Mouse (Mus musculus) forebrain, embryonic 16.5 days (tissue): ENCODE results near the gene Tmem144. TPM values are rescaled to one million over a fixed set of nuclear protein-coding genes. Genes with fewer than 3 reads are reported as not detected.
A peak's percentile ranks its signal among the peaks of the same experiment; 100 is the strongest.

Experiments used
- ATAC-seq: fragments of 200-750 bp; cut with Nextera tagmentation; 2 replicates; pipeline ENCODE4 v1.8.0; 2017; ENCODE audit warnings: mild to moderate bottlenecking, moderate library complexity
- H3K27ac ChIP-seq: fragments of 300-500 bp; sonication (generic); 2 replicates; pipeline ENCODE4 v1.5.1; 2014; ENCODE audit warnings: low read length, control low read depth
- H3K27me3 ChIP-seq: fragments of 300-500 bp; sonication (generic); replicated peaks from 2 replicates; pipeline ENCODE4 v1.6.1; 2014; ENCODE audit warnings: low read length; ENCODE audit not compliant: control insufficient read depth, insufficient read depth
- H3K36me3 ChIP-seq: fragments of 300-500 bp; sonication (generic); 2 replicates; pipeline ENCODE4 v1.6.1; 2014; ENCODE audit not compliant: control insufficient read depth, insufficient read depth
- H3K4me1 ChIP-seq: fragments of 300-500 bp; sonication (generic); replicated peaks from 2 replicates; pipeline ENCODE4 v1.6.1; 2014; ENCODE audit warnings: low read length; ENCODE audit not compliant: control insufficient read depth, insufficient read depth
- H3K4me2 ChIP-seq: fragments of 300-500 bp; sonication (generic); 2 replicates; pipeline ENCODE4 v1.6.1; 2014; ENCODE audit warnings: mild to moderate bottlenecking, low read length, control low read depth
- H3K4me3 ChIP-seq: fragments of 300-500 bp; sonication (generic); replicated peaks from 2 replicates; pipeline ENCODE4 v1.5.1; 2014; ENCODE audit warnings: mild to moderate bottlenecking, low read length, control low read depth
- H3K9ac ChIP-seq: fragments of 300-500 bp; sonication (generic); replicated peaks from 2 replicates; pipeline ENCODE4 v1.6.1; 2014; ENCODE audit warnings: low read depth, low read length, control low read depth
- H3K9me3 ChIP-seq: fragments of 300-500 bp; sonication (generic); 2 replicates; pipeline ENCODE4 v1.6.1; 2016; ENCODE audit warnings: low read length; ENCODE audit not compliant: control insufficient read depth
- WGBS: fragments of 180-500 bp; shearing (Covaris S2); extraction: QIAGEN DNeasy Blood & Tissue Kit; methylation state at CpG from one replicate; pipeline ENCODE4 v1.1.7; 2014; 5-methylcytosine and 5-hydroxymethylcytosine counted together
- polyA plus RNA-seq: library from polyadenylated mRNA; unstranded; fragments of >200 nt; fragmentation: Nextera tagmentation; extraction: Ambion mirVana; gene quantifications from 2 replicates; pipeline ENCODE4 v1.2.1, GENCODE M21; 2015

The Tmem144 gene
- 1.9 and 2.0 TPM in 2 replicates for polyA plus RNA-seq

- no peaks in the 10 kb centered on the region for H3K36me3 ChIP-seq
- ATAC-seq, result no peak
- no peaks in the 10 kb centered on the region for H3K27me3 ChIP-seq
- no peak within 1 kb of the TSS for H3K27ac ChIP-seq
- no peak within 1 kb of the TSS for H3K9ac ChIP-seq
- H3K9me3 ChIP-seq, result no peaks in the 10 kb centered on the region
- no peak within 1 kb of the TSS for H3K4me2 ChIP-seq
- no peak within 1 kb of the TSS for H3K4me3 ChIP-seq
- 58% methylated on average over 8 of the region's 8 CpGs for WGBS
- no peaks in the 10 kb centered on the region for H3K4me1 ChIP-seq
These were observed at the start of gene Tmem144 for GRCm38 (mm10) chr3:79852654-79853166. Gene Tmem144, minus strand, starts transcription at chr3:79852773.

- Histone ChIP-seq H3K4me3 (no peak overlapping the region), H3K36me3 (no peaks in the 10 kb centered on the region), H3K9me3 (no peaks in the 10 kb centered on the region), H3K27ac (no peak overlapping the region), H3K4me2 (no peak overlapping the region), H3K27me3 (no peaks in the 10 kb centered on the region), H3K4me1 (peaks cover 4% of the 10 kb centered on the region; the same call in 1 of the 2 replicates), H3K9ac (no peak overlapping the region)
- ATAC-seq, result no peak
- 93% methylated on average over 4 of the region's 4 CpGs for WGBS
These were observed 49.2 kb upstream of the Tmem144 start for GRCm38 (mm10) chr3:79901734-79902133.

GRCm38 (mm10) chr3:79901321-79901720, 48.7 kb upstream of the Tmem144 start:
- no peaks in the 10 kb centered on the region for H3K27me3 ChIP-seq
- no peaks in the 10 kb centered on the region for H3K36me3 ChIP-seq
- no peak overlapping the region for H3K9ac ChIP-seq
- H3K4me3 ChIP-seq, result no peak overlapping the region
- H3K9me3 ChIP-seq, result no peaks in the 10 kb centered on the region
- WGBS, result 93% methylated on average over 6 of the region's 6 CpGs
- no peak overlapping the region for H3K4me2 ChIP-seq
- H3K27ac ChIP-seq, result no peak overlapping the region
- ATAC-seq, result no peak
- H3K4me1 ChIP-seq, result peaks cover 4% of the 10 kb centered on the region; the same call in 1 of the 2 replicates

DNA sequence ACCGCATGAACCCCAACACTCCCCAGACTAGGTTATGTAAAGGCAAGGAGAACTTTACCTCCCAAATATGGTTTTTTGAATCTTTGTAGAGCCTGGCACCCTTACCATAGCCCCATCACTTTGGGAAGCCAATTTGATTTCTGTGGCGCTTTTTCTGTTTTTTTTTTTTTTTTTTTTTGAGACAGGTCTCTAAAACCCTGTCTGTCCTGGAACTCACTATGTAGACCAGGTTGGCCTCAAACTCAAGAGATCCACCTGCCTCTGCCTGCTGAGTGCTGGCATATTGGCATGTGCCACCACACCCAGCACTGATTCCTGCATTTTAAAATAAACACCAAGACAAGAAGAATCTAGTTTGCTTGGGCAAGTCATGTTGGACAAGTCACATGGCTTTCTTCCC, 47.9 kb upstream of the Tmem144 start:
- Histone ChIP-seq H3K9ac (no peak overlapping the region), H3K4me1 (peaks cover 4% of the 10 kb centered on the region; the same call in 1 of the 2 replicates), H3K27ac (no peak overlapping the region), H3K27me3 (no peaks in the 10 kb centered on the region), H3K9me3 (no peaks in the 10 kb centered on the region), H3K36me3 (no peaks in the 10 kb centered on the region), H3K4me3 (no peak overlapping the region), H3K4me2 (no peak overlapping the region)
- ATAC-seq, result no peak
- WGBS, result 97% methylated on average over 2 of the region's 2 CpGs

DNA sequence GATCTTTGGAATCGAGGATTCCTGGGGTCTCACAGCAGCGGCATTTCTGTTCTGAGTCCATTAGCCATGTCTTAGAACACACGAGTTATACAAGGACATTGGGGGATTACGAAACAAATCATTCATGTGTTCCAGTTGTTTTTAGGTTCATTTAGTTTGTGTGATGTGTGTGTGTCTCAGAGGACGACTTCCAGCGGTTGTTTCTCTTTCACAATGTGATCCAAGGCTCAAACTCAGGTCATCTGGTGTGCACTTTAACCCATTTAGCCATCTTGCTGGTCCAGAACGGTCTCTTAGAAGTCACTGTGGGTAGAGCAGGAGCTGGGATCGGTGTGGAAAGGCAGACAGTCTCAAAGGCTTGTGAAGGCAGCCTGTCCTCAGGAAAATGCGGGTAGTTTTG, 47.3 kb upstream of the Tmem144 start:
- no peak for ATAC-seq
- Histone ChIP-seq H3K36me3 (no peaks in the 10 kb centered on the region), H3K9me3 (no peaks in the 10 kb centered on the region), H3K4me1 (peaks cover 4% of the 10 kb centered on the region; the same call in 1 of the 2 replicates), H3K4me2 (no peak overlapping the region), H3K4me3 (no peak overlapping the region), H3K27ac (no peak overlapping the region), H3K27me3 (no peaks in the 10 kb centered on the region), H3K9ac (no peak overlapping the region)
- 83% methylated on average over 9 of the region's 9 CpGs for WGBS

DNA sequence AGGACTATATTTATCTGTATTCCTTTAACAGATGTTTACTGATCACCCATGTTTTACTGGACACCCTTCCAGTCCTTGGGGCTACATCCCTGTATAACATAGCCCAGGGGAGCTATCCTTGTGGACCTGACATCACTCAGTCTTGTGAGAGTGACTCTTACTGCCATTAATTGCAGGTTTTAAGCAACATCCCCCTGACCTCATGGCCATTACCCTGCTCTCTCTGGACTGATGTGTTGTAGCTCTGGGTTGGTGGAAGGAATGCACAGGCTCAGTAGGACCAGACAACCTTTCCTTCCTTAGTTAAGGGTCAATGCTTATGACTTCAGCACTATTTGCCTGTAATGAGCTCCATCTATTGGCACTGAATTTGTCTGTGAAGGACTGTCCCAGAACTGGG, 45.9 kb upstream of the Tmem144 start:
- Histone ChIP-seq H3K27ac (no peak overlapping the region), H3K36me3 (no peaks in the 10 kb centered on the region), H3K4me1 (no peaks in the 10 kb centered on the region; the same call in 1 of the 2 replicates), H3K9ac (no peak overlapping the region), H3K4me2 (no peak overlapping the region), H3K9me3 (no peaks in the 10 kb centered on the region), H3K27me3 (no peaks in the 10 kb centered on the region), H3K4me3 (no peak overlapping the region)
- ATAC-seq, result no peak

DNA sequence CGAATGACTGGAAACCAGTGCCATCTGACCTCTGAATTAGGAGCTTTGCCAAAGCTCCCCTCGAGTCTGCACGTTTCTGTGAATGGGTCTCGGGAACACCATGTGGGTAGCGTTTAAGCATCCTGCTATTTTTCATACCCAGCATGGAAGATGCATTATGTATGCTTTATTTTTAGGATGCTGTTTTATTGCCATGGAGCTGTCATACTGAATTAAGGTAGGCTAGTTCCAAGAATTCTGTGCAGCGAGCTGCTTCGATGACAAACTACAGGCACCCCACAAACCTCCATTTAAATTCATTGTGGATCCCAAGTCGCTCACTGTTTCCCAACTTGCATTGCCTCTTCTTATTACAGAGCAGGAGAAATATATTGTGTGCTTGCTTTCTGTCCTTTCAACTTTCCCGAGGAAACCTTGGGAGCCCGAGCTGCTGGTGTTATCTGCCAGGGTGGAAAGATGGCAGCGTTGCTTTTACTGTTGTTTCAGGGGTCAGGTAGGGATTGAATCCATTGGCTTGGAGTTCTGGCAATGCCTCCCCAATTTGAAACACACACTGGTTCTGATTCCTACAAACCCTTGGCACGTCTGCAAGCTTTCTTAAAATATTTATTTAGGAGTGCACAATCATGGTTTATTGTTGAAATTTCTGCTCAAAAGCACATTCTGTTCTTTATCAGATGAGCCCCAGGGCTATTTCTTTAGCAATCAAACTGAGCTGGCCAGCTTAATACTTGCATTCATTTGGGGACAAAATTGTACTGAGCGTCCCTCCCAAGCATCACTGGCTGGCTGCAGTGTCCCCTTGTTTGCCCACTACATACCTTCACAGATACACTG, 45.2 kb upstream of the Tmem144 start:
- Histone ChIP-seq H3K4me1 (no peaks in the 10 kb centered on the region), H3K27me3 (no peaks in the 10 kb centered on the region), H3K9ac (no peak overlapping the region), H3K4me2 (no peak overlapping the region), H3K4me3 (no peak overlapping the region), H3K27ac (peak overlapping the region; percentile 26; the same call in 1 of the 2 replicates), H3K36me3 (no peaks in the 10 kb centered on the region), H3K9me3 (no peaks in the 10 kb centered on the region)
- ATAC-seq, result peak; percentile 86
- 63% methylated on average over 13 of the region's 13 CpGs for WGBS

DNA sequence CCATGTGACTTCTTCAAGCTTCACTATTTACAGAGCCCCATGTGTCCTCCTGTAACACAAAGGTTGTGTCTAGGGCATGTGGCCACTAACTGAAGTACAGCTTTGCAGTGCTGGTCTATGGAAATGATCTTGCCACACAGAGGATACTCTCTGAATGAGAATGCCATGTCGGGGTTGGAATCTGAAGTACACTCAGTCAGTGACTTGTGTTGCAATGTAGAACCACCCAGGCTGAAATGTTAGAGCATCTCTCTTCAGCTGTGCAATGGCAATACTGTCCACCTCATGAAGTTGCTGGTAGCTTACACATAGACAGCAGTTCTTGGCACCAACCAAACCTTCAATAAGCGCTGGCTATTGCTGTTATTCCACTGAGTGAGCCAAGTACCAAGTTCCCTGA, 35.4 kb upstream of the Tmem144 start:
- peaks cover 9% of the 10 kb centered on the region for H3K4me1 ChIP-seq
- ATAC-seq, result no peak
- WGBS, result 92% methylated on average over 2 of the region's 2 CpGs
- H3K9me3 ChIP-seq, result no peaks in the 10 kb centered on the region
- H3K4me2 ChIP-seq, result no peak overlapping the region
- no peaks in the 10 kb centered on the region for H3K27me3 ChIP-seq
- H3K4me3 ChIP-seq, result no peak overlapping the region
- H3K9ac ChIP-seq, result no peak overlapping the region
- no peak overlapping the region for H3K27ac ChIP-seq
- no peaks in the 10 kb centered on the region for H3K36me3 ChIP-seq

GRCm38 (mm10) chr3:79887161-79887855, 34.7 kb upstream of the Tmem144 start:
- H3K9me3 ChIP-seq, result no peaks in the 10 kb centered on the region
- no peak overlapping the region for H3K4me3 ChIP-seq
- H3K4me2 ChIP-seq, result no peak overlapping the region; the same call in 1 of the 2 replicates
- peak overlapping the region; percentile 70 for H3K27ac ChIP-seq
- no peaks in the 10 kb centered on the region for H3K27me3 ChIP-seq
- ATAC-seq, result peak; percentile 85
- peaks cover 9% of the 10 kb centered on the region for H3K4me1 ChIP-seq
- no peaks in the 10 kb centered on the region for H3K36me3 ChIP-seq
- H3K9ac ChIP-seq, result no peak overlapping the region; the same call in 1 of the 2 replicates
- 58% methylated on average over 8 of the region's 8 CpGs for WGBS
